In genomic region chr19:21723280-21723679, GRCm38 (mm10) we compare ENCODE assay signal across 7 mouse cellular contexts. TPM values are rescaled to one million over a fixed set of nuclear protein-coding genes. Genes with fewer than 3 reads are reported as not detected.
DNase-seq lines count a peak whose midpoint lies in the region; ATAC-seq lines count a peak whose summit lies in the region.
"Not testable (repeated sequence)": the region's sequence is repeated elsewhere in the genome, so short reads cannot be mapped to it uniquely, and the experiment has no call there.

No protein-coding gene starts in this region.

- WGBS in forebrain, embryonic 10.5 days: 95% methylated on average over 20 of the region's 20 CpGs
- WGBS in forebrain, embryonic 14.5 days: 95% methylated on average over 20 of the region's 20 CpGs
- 95% methylated on average over 20 of the region's 20 CpGs for WGBS in hindbrain, embryonic 10.5 days
- WGBS in hindbrain, embryonic 14.5 days: 93% methylated on average over 20 of the region's 20 CpGs
- WGBS in limb, embryonic 11.5 days: 90% methylated on average over 20 of the region's 20 CpGs
- 95% methylated on average over 20 of the region's 20 CpGs for WGBS in midbrain, embryonic 13.5 days
- 96% methylated on average over 20 of the region's 20 CpGs for WGBS in neural tube, embryonic 13.5 days

- H3K4me3 ChIP-seq in forebrain, embryonic 10.5 days; forebrain, embryonic 14.5 days (ENCODE audit: low read depth, low read length); hindbrain, embryonic 10.5 days; hindbrain, embryonic 14.5 days (replicated peaks; ENCODE audit: low read length); limb, embryonic 11.5 days (ENCODE audit: low read depth, low read length); midbrain, embryonic 13.5 days (replicated peaks); neural tube, embryonic 13.5 days: not testable (repeated sequence)

- H3K4me2 ChIP-seq in forebrain, embryonic 14.5 days (ENCODE audit: low read length); hindbrain, embryonic 14.5 days (replicated peaks); limb, embryonic 11.5 days (ENCODE audit: low read depth, severe bottlenecking); midbrain, embryonic 13.5 days (replicated peaks); neural tube, embryonic 13.5 days: not testable (repeated sequence)

- not testable (repeated sequence) for H3K36me3 ChIP-seq in forebrain, embryonic 10.5 days (replicated peaks); forebrain, embryonic 14.5 days (ENCODE audit: control insufficient read depth, insufficient read depth, low read length); hindbrain, embryonic 10.5 days; hindbrain, embryonic 14.5 days (replicated peaks; ENCODE audit: control insufficient read depth, insufficient read depth); limb, embryonic 11.5 days (ENCODE audit: control insufficient read depth, insufficient read depth, low read length); midbrain, embryonic 13.5 days; neural tube, embryonic 13.5 days

- 0 out of 2 replicates have a peak, but pooled peaks have one; percentile 9 for ATAC-seq in forebrain, embryonic 14.5 days
- ATAC-seq in hindbrain, embryonic 14.5 days (ENCODE audit: low FRiP score); limb, embryonic 11.5 days (ENCODE audit: insufficient number of reproducible peaks, low FRiP score, low TSS enrichment, low read depth); neural tube, embryonic 13.5 days (ENCODE audit: low read depth): not testable (repeated sequence)
- peak; percentile 5; the same call in 1 of the 2 replicates for ATAC-seq in midbrain, embryonic 13.5 days

- H3K9ac ChIP-seq in forebrain, embryonic 14.5 days (ENCODE audit: low read length); hindbrain, embryonic 14.5 days; limb, embryonic 11.5 days (ENCODE audit: low read length); midbrain, embryonic 13.5 days (replicated peaks); neural tube, embryonic 13.5 days: not testable (repeated sequence)

- H3K27me3 ChIP-seq in forebrain, embryonic 10.5 days (ENCODE audit: poor library complexity, severe bottlenecking); forebrain, embryonic 14.5 days (replicated peaks; ENCODE audit: control insufficient read depth, insufficient read depth, low read length); hindbrain, embryonic 10.5 days (ENCODE audit: insufficient read depth, poor library complexity, severe bottlenecking); hindbrain, embryonic 14.5 days (ENCODE audit: control insufficient read depth, insufficient read depth, low read length); limb, embryonic 11.5 days (ENCODE audit: control insufficient read depth, insufficient read depth, low read length); midbrain, embryonic 13.5 days; neural tube, embryonic 13.5 days: not testable (repeated sequence)

- not testable (repeated sequence) for DNase-seq in forebrain, embryonic 10.5 days (ENCODE audit: extremely low spot score, low spot score); forebrain, embryonic 14.5 days (ENCODE audit: low spot score); hindbrain, embryonic 10.5 days (ENCODE audit: low spot score); hindbrain, embryonic 14.5 days (ENCODE audit: low spot score)
- peak; percentile 11 for DNase-seq in limb, embryonic 11.5 days (ENCODE audit: low spot score)

- H3K27ac ChIP-seq in forebrain, embryonic 10.5 days: peak overlapping the region; percentile 15; the same call in 1 of the 2 replicates
- H3K27ac ChIP-seq in forebrain, embryonic 14.5 days (ENCODE audit: low read depth, low read length): peak overlapping the region; percentile 50; the same call in 1 of the 2 replicates
- H3K27ac ChIP-seq in hindbrain, embryonic 10.5 days: peak overlapping the region; percentile 81
- H3K27ac ChIP-seq in hindbrain, embryonic 14.5 days: peak overlapping the region; percentile 63
- not testable (repeated sequence) for H3K27ac ChIP-seq in limb, embryonic 11.5 days (replicated peaks; ENCODE audit: low read depth, low read length)
- peak overlapping the region; percentile 83 for H3K27ac ChIP-seq in midbrain, embryonic 13.5 days
- H3K27ac ChIP-seq in neural tube, embryonic 13.5 days (replicated peaks): peak overlapping the region; percentile 78

- not testable (repeated sequence) for H3K4me1 ChIP-seq in forebrain, embryonic 10.5 days; forebrain, embryonic 14.5 days (ENCODE audit: control insufficient read depth, insufficient read depth, low read length); hindbrain, embryonic 14.5 days (replicated peaks; ENCODE audit: control insufficient read depth, insufficient read depth, low read length); limb, embryonic 11.5 days (ENCODE audit: control insufficient read depth, insufficient read depth, low read length)
- peaks cover 10% of the 10 kb centered on the region; the same call in 1 of the 2 replicates for H3K4me1 ChIP-seq in hindbrain, embryonic 10.5 days (replicated peaks)
- peaks cover 16% of the 10 kb centered on the region for H3K4me1 ChIP-seq in midbrain, embryonic 13.5 days (replicated peaks)
- H3K4me1 ChIP-seq in neural tube, embryonic 13.5 days (replicated peaks): peaks cover 11% of the 10 kb centered on the region; the same call in 1 of the 2 replicates

- not testable (repeated sequence) for H3K9me3 ChIP-seq in forebrain, embryonic 10.5 days; forebrain, embryonic 14.5 days (replicated peaks; ENCODE audit: control insufficient read depth, low read length); hindbrain, embryonic 14.5 days (ENCODE audit: control insufficient read depth, low read length); limb, embryonic 11.5 days (ENCODE audit: control insufficient read depth, low read length); midbrain, embryonic 13.5 days; neural tube, embryonic 13.5 days
- peaks cover 12% of the 10 kb centered on the region; the same call in 1 of the 2 replicates for H3K9me3 ChIP-seq in hindbrain, embryonic 10.5 days

RNA-seq across cellular contexts. Expression of gene Cemip2, which starts 54.9 kb away (rescaled TPM):
- polyA plus RNA-seq in forebrain, embryonic 10.5 days (2016; fragmentation: Nextera tagmentation; extraction: Ambion mirVana): 56.4 and 58.7 TPM in 2 replicates
- polyA plus RNA-seq in forebrain, embryonic 14.5 days (2014; fragmentation: Nextera tagmentation; extraction: Ambion mirVana): 29.2 and 35.3 TPM in 2 replicates
- polyA plus RNA-seq in hindbrain, embryonic 10.5 days (2016; fragmentation: Nextera tagmentation; extraction: Ambion mirVana): 86.4 and 93.6 TPM in 2 replicates
- 26.4 and 26.8 TPM in 2 replicates for polyA plus RNA-seq in hindbrain, embryonic 14.5 days (2014; fragmentation: Nextera tagmentation; extraction: Ambion mirVana)
- 52.1 and 54.6 TPM in 2 replicates for polyA plus RNA-seq in limb, embryonic 11.5 days (2014; fragmentation: Nextera tagmentation; extraction: Ambion mirVana)
- polyA plus RNA-seq in midbrain, embryonic 13.5 days (2015; fragmentation: Nextera tagmentation; extraction: Ambion mirVana): 73.8 and 76.2 TPM in 2 replicates
- 38.5 and 41.9 TPM in 2 replicates for polyA plus RNA-seq in neural tube, embryonic 13.5 days (2015; fragmentation: Nextera tagmentation; extraction: Ambion mirVana)
